Mouse (Mus musculus) brown adipose tissue, adult 24 weeks (tissue): ENCODE measurements around the gene Pafah1b3. TPM values are rescaled to one million over a fixed set of nuclear protein-coding genes. Genes with fewer than 3 reads are reported as not detected.

Experiments
- H3K27ac ChIP-seq: fragments of 200-500 bp; replicated peaks from 2 replicates; pipeline ENCODE4 v1.5.1; 2012; ENCODE audit warnings: low read depth, mild to moderate bottlenecking, low read length
- H3K4me1 ChIP-seq: fragments of 200-500 bp; 2 replicates; pipeline ENCODE4 v1.6.1; 2012; ENCODE audit warnings: low read length, mixed read lengths; ENCODE audit not compliant: control insufficient read depth, insufficient read depth, insufficient read length
- H3K4me3 ChIP-seq: fragments of 200-500 bp; 2 replicates; pipeline ENCODE4 v1.5.1; 2012; ENCODE audit warnings: low read depth, mild to moderate bottlenecking, low read length, moderate library complexity; ENCODE audit not compliant: insufficient read depth
- polyA plus RNA-seq: library from polyadenylated mRNA; stranded (reverse); fragments of >200 nt; gene quantifications from 2 replicates; pipeline ENCODE4 v1.2.4, GENCODE M21; 2012; ENCODE audit not compliant: missing spikeins, insufficient read depth, insufficient read length

Gene Pafah1b3
- polyA plus RNA-seq, 1 experiment = 4.8 TPM

DNA sequence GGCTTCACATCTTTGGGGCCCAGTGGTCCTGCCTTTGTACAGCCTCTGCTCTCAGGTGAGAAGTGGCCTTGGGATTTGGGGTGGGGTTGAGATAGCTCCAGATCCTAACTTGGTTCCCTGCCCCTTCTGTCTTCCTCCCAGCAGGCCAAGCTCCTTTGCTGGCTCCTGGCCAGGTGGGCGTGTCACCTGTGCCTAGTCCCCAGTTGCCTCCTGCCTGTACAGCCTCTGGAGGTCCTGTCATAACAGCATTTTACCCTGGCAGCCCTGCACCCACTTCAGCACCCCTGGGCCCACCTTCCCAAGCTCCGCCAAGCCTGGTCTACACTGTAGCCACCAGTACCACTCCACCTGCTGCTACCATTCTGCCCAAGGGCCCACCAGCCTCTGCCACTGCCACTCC lies 6.9 kb downstream of the Pafah1b3 start:
- no peak overlapping the region for H3K27ac ChIP-seq
- H3K4me3 ChIP-seq = no peak overlapping the region
- no peaks in the 10 kb centered on the region for H3K4me1 ChIP-seq

DNA sequence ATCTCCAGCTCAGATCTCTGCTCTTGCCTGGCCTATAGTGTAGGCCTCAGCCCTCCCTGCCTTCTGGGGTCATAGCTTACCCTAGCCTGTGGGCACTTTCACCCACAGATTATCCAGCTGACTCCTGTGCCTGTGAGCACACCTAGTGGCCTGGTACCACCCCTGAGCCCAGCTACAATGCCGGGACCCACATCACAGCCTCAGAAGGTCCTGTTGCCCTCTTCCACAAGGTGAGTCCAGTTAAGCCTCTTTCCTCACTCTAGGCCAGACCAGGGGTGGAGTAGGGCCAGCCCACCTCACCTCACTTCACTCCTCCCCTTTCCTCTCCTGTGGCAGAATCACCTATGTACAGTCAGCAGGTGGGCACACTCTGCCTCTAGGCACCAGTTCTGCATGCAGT lies 7.3 kb downstream of the Pafah1b3 start:
- Histone ChIP-seq H3K27ac (no peak overlapping the region), H3K4me3 (no peak overlapping the region), H3K4me1 (peaks cover 3% of the 10 kb centered on the region; the same call in 1 of the 2 replicates)

DNA sequence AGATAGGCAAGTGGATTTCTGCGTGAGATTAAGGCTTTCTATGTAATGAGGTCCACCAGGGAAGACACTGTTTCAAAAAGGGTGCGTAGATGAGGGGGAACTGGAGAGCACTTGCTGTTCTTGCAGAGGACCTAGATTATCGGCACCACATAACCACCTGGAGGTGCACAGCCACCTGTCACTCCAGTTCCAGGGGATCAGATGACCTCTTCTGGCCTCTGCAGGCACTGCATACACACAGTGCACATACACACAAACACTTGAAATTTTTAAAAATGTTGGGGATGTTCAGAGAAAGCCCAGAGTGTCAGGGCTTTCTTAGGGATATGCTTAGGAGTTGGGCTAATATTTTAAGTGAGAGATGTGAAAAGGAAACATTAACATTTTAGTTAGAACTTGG lies 7.9 kb downstream of the Pafah1b3 start:
- Histone ChIP-seq H3K4me1 (peaks cover 3% of the 10 kb centered on the region; the same call in 1 of the 2 replicates), H3K27ac (no peak overlapping the region), H3K4me3 (no peak overlapping the region)

DNA sequence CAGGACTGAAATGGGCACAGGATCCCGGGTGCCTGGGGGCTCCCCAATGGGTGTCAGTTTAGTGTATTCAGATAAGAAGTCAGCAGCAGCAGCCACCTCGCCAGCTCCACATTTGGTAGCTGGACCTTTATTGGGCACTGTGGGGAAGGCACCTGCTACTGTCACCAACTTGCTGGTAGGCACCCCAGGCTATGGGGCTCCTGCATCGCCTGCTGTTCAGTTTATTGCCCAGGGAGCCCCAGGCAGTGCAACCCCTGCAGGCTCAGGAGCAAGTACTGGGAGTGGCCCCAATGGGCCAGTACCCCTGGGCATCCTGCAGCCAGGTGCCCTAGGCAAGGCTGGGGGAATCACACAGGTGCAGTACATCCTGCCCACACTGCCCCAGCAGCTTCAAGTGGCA lies 9.1 kb downstream of the Pafah1b3 start:
- H3K4me1 ChIP-seq = peaks cover 9% of the 10 kb centered on the region; the same call in 1 of the 2 replicates
- no peak overlapping the region for H3K4me3 ChIP-seq
- no peak overlapping the region for H3K27ac ChIP-seq

DNA sequence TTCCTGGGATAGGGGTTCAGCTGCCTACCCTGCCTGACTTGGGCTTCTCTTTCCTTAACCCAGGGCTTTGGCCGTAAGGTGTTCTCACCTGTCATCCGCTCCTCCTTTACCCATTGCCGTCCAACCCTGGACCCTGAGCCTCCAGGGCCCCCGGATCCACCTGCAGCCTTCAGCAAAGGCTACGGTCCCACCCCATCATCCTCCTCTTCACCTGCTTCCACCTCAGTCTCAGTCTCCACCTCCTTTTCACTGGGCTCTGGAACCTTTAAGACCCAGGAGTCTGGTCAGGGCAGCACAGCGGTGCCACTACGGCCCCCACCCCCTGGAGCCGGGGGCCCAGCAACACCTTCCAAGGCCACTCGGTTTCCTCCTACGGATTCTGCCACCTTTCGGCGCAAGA lies 9.8 kb downstream of the Pafah1b3 start:
- peaks cover 9% of the 10 kb centered on the region for H3K4me1 ChIP-seq

DNA sequence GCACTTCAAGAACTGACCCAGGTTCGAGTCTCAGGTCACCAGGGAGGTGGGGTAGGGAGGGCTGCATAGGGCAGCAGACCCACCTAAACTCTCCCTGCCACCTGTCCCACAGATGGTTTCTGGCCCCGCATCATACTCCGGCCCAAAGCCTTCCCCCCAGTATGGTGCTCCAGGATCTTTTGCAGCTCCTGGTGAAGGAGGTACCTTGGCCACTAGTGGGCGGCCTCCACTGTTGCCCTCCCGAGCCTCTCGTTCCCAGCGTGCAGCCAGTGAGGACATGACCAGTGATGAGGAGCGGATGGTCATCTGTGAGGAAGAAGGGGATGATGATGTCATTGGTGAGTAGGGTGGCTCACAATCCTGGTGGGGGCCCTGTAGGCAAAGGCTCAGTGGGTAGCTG lies 10.8 kb downstream of the Pafah1b3 start:
- Histone ChIP-seq H3K4me1 (peaks cover 12% of the 10 kb centered on the region), H3K4me3 (no peak overlapping the region), H3K27ac (no peak overlapping the region)

More for the DNA sequence above, 9.8 kb downstream of the Pafah1b3 start:
- H3K4me3 ChIP-seq = no peak overlapping the region
- H3K27ac ChIP-seq = no peak overlapping the region

DNA sequence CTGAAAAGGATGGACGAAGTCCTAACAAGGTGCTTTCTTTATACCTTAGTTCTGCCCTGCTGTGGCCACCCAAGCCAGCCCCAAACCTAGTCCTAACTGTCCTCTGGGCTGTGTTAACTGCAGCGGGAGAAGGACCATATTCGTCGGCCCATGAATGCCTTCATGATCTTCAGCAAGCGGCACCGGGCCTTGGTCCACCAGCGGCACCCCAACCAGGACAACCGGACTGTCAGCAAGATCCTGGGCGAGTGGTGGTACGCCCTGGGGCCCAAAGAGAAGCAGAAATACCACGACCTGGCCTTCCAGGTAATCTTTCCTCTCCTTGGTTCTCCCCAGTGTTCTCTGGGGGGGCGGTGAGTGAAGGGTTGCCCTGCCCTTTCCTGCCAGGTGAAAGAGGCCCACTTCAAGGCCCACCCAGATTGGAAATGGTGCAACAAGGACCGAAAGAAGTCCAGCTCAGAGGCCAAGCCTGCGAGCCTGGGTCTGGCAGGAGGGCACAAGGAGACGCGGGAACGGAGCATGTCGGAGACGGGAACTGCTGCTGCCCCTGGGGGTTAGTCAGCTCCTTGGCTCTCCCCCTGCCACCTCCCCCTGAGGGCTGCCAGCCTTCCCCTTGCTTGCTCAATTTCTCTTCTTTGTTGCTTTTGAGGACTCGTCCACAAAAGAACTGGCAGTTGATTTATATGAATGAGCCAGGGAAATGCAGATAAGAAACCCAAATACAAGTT lies 12.1 kb downstream of the Pafah1b3 start:
- Histone ChIP-seq H3K4me3 (no peak overlapping the region), H3K4me1 (peaks cover 17% of the 10 kb centered on the region), H3K27ac (no peak overlapping the region)

DNA sequence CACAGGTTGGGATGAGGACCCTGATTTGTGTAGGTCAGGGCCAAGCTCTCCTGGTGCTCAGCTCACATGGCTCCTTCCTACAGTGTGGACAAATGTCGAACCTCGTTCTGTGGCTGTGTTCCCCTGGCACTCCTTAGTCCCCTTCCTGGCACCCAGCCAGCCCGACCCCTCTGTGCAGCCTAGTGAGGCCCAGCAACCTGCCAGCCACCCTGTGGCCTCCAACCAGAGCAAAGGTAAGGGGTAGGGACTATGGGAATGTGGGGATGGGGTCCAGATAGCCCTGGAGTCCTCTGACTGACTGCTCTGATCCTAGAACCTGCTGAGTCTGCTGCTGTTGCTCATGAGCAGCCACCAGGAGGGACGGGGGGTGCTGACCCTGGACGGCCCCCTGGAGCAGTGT lies 13.0 kb downstream of the Pafah1b3 start:
- H3K4me1 ChIP-seq = peaks cover 20% of the 10 kb centered on the region
- H3K27ac ChIP-seq = no peak overlapping the region

DNA sequence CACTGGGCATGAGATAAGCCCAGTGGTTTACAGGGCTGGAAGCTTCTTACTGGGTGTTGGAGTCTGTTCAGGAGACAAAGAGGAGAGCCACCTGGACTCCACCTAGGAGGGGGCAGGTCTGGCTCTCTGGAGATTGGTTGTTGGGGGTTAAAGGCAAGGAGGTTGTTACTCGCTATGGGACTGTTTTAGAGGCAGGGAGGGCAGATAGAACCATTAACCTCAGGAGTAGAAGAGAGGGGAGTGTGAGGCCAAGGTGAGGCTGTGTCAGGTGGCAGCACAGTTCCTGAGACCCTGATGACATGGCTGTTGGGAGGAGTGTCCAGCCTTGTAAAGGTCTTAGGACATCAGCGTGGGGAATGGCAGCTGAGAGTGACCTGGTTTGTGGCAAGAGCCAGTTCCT lies 13.6 kb downstream of the Pafah1b3 start:
- Histone ChIP-seq H3K27ac (no peak overlapping the region), H3K4me1 (peaks cover 20% of the 10 kb centered on the region), H3K4me3 (no peak overlapping the region)

More for the DNA sequence above, 13.0 kb downstream of the Pafah1b3 start:
- H3K4me3 ChIP-seq = no peak overlapping the region

DNA sequence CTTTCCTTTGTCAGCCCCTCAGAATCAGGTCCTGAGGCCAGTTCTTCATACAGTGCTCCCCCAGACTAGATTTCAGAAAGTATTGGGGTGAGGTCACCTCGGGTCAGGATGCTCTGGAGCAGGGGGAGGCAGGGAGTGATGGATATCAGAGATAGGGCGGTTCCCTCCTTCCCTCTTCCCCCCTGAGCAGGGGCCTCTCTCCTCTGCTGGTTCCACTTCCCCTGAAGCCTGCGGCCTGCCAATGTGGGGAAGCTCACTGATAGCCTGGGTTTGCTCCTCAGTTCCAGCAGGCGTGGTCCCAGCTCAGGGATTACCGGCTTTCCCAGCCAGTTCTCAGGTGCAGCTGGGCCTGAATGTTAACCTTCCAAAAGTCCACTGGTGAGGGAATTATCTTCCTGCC lies 14.1 kb downstream of the Pafah1b3 start:
- peaks cover 20% of the 10 kb centered on the region for H3K4me1 ChIP-seq
- H3K27ac ChIP-seq = no peak overlapping the region
- peak overlapping the region; percentile 68 for H3K4me3 ChIP-seq

DNA sequence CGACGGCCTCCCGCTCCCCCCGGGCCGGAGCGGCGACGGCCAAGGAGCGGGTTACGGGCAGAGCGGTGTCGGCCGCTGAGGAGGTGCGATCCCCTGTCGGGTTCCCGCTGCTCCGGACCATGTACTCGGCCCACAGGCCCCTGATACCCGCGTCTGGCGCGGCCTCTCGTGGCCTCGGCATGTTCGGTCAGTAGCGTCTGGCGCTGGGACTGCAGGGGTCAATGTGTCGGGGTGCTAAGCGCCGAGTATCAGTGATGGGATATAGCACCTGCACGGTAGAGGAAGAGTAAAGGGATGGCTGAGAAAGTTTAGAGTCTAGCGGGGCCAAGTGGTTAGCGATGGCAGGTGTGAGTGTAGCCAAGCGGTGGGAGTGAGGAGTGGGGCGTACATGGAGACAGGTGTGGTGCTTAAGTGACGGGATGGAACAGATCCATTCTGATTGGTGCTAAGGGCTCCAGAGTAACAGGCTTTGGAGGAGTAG lies 15.0 kb downstream of the Pafah1b3 start:
- Histone ChIP-seq H3K4me1 (peaks cover 20% of the 10 kb centered on the region), H3K4me3 (peak overlapping the region; percentile 68), H3K27ac (0 out of 2 replicates have a peak overlapping the region, but pooled peaks have one; percentile 10)

DNA sequence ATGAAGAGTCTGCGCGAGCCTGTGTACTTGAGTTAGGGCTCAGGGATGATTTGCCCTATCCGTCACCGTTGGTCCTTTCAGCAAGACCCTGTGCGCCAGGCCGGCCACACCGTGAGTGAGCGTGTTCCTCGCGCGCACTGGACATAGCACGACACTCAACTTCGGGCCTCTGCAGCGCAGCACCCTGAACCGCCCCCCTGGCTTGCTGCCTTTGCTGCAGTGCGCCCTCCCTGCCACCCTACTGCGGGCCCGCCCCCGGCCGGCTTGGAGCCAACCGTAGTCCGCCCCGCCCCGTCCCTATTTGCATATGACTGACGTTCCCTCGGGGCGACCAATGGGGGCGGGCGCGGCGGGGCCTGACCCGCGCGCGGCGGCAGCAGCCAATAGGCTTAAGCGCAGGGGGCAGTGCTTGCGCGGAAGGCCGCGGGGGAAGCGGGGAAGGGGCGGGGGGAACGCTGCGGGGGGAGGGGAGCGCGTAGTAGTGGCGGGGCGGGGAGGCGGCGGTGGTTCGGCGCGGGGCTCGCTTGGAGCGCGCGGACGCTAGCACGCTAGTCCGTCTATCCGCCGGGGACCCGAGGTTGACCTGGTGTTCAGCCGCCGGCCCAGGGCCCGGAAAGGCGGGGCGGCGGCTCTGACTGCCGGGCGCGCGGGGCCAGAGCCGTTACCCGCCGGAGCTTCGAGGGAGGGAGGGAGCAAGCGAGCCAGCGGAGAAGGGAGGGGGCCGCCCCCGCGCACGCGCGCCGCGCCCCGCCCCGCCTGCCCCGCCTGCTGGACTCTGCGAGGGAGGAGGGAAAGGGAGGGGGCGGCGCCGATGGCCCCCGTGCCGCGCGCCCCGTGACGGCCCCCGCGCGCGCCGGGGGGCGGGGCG lies 15.8 kb downstream of the Pafah1b3 start:
- H3K4me3 ChIP-seq = peak overlapping the region; percentile 83
- peak overlapping the region; percentile 99 for H3K27ac ChIP-seq
- H3K4me1 ChIP-seq = peaks cover 20% of the 10 kb centered on the region

DNA sequence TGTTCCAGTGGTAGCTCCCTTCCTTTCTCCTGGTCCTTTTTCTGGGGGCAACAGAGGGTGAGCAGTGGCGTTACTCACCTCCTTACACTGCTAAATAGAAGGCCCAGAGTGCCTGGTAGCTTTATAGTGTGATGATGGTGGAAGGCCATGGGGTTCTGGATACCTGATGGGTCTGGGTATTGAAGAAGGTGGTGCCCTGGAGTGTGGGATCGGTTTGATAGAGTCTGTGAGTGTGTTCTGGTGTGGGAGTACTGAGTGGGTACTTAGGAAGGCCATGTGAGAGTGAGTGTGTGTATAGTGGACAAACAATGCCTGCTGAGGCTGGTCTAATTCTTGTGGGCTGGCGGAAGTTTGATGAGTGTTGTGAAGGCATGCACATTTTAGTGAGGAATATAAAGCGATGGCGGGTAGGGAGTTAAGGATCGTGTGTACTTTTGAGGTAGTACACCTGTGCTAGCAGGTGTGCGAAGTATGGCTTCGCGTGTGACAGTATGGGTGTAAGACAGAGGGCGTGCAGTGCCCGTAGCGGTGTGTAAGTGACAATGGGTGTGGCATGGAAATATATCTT lies 16.5 kb downstream of the Pafah1b3 start:
- peak overlapping the region; percentile 99 for H3K27ac ChIP-seq
- H3K4me3 ChIP-seq = peak overlapping the region; percentile 38
- H3K4me1 ChIP-seq = peaks cover 20% of the 10 kb centered on the region

DNA sequence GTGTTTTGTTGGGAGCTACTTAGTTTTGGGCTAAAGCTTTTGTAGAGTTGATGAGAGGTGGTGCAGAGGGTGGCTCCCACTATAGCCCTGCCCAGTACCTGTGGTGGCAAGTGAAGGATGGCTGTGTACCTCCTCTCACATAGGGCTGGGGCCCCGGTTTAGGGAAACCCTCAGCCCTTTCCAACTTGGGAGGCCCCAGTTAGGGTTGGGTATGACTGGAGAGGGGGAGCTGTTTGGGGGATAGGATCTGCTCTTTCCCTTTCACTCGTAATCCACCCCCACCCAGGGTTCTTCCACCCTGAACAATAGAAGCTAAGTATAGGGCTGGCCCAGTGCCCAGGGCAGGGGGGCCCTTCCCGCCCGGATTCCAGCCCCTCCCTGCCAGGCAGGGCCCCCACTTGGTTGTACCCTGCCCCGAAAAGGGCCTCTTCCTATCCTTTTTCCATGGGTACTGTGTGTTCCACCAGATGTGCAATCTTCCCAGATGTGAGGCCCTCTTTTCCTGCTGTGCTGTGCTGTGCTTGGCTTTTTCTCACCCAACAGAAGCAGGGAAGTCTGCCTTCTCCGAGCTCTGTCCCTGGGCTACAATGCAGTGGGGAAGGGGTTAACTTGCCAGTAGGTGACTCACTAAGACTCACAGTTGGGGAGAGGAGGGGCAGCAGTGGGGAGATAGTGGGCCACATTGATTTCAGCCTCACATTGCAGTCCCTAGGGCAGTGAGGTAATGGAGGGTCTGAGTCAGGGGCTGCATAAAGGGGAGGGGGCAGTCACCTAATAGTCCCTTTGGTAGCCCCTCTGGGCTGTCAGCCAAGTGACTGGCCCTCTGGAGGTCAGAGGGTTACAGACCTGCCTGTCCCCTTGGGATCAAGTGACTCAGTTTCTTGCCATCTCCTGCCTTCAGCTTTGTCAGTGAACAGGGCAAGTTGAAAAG lies 17.7 kb downstream of the Pafah1b3 start:
- Histone ChIP-seq H3K4me1 (peaks cover 22% of the 10 kb centered on the region), H3K4me3 (peak overlapping the region; percentile 76), H3K27ac (peak overlapping the region; percentile 99)
